Mouse (Mus musculus): ENCODE measurements around the gene Cacng4.

Cacng4 gene

DNA sequence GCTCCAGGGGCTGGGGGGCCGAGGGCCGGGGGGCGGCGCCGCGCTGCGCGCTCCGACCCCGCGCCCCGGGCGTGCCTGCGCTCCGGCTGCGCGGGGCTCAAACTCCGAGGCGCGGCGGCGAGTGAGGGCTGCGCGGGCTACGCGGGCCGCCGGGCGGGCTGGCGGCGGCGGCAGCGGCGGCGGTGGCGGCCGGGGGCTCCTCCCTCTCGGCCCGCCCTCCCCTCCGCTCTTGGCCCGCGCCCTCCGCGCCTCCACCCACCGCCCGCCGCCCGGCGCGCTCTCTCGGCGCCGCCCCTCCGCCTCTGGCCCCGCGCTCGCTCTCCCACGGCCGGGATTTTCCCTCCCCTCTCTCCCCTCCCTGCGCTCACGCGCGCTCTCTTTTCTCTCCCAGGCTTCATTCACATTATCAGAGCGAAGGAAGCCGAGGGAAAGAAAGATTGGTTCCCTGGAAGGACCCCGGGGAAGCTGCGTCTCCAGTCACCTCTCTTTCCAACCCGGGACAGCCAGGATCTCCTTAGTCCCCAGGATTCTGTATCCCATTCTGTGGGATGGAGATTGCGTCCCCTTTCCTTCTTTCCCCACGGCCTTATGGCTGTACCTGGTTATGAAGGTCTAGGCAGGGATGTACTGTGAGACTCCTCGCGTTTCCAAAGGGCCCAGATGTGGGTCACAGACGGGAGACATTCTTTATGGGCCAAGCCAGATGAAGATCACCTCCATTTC is at the start of gene Cacng4:
Gene Cacng4 (minus strand): TSS at position 11 of the 723 bp plus-strand sequence.
- peak; percentile 65 for DNase-seq

DNA sequence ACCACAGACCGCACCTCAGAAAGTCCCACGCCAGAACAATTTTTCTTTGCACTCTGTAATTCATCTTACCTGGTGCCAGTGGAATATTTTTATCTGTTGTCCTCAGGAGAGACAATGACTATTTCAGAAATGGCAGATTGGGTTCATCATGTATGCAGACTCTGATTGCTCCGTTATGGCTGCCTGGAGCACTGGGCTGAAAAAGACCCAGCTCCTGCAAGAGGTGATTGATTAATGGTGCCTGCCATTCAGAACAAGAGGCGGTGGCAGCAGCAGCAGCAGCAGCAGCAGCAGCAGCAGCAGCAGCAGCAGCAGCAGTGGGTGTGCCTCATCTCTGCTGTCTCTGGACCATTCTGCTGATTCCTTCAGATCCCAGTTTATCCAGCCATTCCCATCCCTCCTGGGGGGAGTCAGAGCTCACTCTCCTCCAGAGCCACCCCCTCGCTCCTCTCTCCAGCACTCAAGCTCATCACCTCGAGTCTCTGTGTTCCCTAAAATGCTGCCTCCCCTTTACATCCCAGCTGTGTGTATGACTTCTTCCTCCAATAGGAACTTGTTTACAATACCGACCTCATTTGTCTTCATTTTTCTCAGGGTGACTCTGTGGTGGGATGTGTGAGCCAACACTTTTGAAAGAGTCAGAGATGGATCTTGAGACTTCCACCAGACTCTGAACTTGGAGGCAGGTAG is 39.1 kb upstream of the Cacng4 start:
- no peak for DNase-seq

GRCm38 (mm10) chr11:107817196-107817595 is 22.8 kb upstream of the Cacng4 start:
- no peak for DNase-seq

GRCm38 (mm10) chr11:107812941-107813648 is 18.7 kb upstream of the Cacng4 start:
- DNase-seq, result no peak

- no peak for DNase-seq
These were observed 18.1 kb upstream of the Cacng4 start for GRCm38 (mm10) chr11:107812429-107812828.

DNA sequence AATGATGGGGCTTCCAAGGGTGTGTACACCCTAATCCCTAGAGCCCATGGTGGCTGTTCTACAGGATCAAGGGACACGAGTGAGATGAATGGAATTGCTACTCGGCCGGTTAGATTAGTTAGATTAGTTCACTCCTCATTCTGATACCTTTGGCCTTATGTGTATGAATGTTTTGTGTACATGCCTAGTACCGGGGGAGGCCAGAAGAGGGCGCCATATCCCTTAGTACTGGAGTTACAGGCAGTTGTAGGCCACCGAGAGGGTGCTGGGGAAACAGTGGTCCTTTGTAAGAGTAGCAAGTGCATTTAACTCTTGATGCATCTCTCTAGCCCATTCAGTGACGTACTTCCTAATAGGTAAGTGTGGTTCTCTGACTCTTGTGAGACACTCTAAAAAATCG is 14.2 kb upstream of the Cacng4 start:
- no peak for DNase-seq

DNA sequence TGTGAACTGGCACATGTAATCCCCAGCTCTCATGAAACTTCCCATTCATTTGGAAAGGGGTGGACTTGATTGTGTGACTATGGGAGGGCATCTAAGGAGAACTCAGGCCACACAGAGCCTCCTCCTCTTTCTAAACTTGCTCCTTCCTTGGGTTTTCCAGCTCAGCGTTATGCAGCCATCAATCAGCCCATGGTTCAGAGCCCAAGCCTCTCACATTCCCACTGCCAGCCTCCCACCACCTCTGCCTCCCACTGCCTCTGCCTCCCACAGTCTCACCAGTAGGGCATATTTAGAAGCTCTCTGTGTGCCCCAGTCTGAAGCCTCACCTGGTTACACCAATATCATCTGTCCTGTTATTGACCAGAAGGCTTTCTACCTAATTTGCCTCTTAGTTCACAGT is 11.7 kb upstream of the Cacng4 start:
- DNase-seq, result no peak

GRCm38 (mm10) chr11:107801946-107802345 is 7.6 kb upstream of the Cacng4 start:
- DNase-seq, result no peak

GRCm38 (mm10) chr11:107799331-107799730 is 5.0 kb upstream of the Cacng4 start:
- DNase-seq, result no peak

GRCm38 (mm10) chr11:107796346-107796745 is 2.0 kb upstream of the Cacng4 start:
- no peak for DNase-seq

DNA sequence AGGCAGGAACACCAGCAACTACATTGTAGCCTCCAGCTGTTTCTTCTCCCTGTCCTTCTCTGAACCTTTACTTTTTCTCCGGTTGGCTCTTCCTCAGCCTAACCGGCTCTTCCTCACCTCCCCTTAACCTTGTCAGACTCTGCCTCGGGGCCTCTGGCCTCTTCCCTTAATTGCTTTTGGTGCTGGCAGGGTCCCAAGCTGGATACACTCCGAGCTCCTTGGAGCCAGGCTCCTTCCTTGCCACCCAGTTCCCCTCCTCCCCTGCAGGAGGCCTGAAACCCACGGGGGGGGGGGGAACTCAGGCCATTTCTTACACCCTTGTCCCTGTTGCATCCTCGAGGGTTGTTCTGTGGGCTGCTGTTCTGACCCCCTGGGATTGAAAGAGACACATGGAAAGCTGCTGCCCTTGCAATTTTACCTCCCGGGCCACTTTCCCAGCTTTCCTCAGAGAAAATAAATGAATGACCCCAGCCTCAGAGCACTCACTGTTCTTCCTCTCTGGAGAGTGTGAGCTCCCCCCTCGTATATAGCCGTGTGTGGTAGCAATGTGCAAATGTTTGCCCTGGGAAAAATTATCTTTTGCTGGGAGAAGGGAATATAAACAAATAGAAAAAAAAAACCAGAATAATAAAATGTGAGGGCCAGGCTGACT is 1.2 kb upstream of the Cacng4 start:
- DNase-seq, result no peak

- peak; percentile 50 for DNase-seq
These were observed 259 bp downstream of the Cacng4 start for GRCm38 (mm10) chr11:107794103-107794493.

DNA sequence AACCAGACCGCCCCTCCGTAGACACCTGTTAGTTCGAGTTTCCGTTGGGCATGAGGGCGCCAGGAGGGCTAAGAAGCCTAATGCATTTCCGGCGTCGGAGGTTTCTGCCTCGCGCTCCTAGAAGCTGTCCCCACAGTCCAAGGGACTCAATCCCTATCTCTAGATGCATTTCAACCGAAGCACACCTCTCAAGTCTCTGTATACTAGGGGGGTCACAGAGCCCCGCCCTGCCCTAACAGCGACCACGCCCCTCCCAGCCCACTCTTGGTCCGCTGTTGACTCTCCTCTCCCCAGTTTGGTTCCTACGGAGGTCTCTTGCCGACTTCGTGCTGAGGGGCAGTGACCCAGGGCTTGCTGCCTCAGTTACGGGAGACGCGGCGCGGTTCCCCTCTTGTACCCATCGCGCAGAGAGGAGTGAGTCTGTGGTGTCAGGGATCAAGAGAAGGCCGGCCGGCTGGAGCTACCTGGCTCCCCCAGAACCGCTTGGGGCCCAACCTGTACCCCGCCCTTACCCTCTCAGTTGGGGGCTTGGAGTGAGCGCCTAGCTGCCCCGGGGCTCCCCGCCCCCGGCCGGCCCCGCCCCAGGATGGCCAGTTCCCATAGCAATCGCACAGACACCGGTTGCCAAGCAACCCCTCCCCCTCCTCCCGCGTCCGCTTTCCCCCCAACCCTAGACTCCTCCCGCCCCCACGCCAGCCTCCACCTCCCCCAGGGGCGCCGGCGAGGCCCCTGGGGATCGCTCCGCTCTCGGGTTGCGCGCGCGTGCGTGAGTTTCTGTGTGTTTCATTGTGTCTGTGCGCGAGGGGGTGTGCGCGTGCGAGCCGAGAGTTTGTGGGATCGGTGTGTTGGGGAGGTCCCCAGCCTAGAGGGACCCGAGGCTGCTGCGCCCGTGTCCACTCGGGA is 906 bp downstream of the Cacng4 start:
- DNase-seq, result peak; percentile 70

DNA sequence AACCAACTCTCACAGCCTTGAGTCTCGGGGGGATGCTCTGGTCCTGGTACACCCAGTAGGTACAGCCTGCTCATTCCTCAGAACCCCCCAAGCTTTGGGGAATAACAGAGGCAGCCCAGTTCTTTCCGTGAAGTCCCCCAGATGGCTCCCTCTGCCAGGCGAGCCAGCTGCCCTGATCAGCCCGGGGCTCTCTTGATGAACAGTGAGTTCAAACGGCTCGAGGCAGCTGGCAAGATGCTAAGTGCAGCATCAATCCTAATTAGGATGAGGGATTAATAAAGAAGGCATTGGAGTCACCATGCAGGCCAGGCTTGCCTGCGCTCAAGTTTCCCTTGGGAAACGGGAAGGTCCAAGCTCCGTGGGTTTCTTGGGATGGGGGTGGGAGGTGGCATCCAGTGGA is 2.2 kb downstream of the Cacng4 start:
- DNase-seq, result no peak

GRCm38 (mm10) chr11:107785761-107786160 is 8.6 kb downstream of the Cacng4 start:
- DNase-seq, result no peak

GRCm38 (mm10) chr11:107785288-107785687 is 9.1 kb downstream of the Cacng4 start:
- DNase-seq, result no peak

GRCm38 (mm10) chr11:107783861-107784754 is 10.2 kb downstream of the Cacng4 start:
- no peak for DNase-seq

- no peak for DNase-seq
These were observed 11.8 kb downstream of the Cacng4 start for GRCm38 (mm10) chr11:107782591-107782990.

DNA sequence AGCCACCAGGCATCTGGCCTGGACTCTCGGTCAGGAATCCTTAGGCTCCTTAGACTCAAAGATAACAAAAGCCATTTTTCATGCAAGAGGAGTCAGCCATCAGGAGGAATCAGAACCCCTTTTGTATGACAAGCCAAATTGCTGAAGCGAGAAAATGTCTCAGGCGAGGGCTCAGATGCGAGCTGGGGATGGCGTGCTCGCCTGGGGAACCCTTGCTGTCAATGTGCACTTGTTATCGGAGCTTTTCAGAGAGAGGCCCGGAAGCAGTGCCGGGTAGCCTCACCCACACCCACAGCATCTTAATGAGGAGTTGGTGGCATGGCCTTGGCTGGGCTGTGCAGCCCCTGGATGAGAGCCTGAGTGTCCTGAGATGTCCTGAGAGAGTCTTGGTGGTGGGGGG is 15.5 kb downstream of the Cacng4 start:
- no peak for DNase-seq

DNA sequence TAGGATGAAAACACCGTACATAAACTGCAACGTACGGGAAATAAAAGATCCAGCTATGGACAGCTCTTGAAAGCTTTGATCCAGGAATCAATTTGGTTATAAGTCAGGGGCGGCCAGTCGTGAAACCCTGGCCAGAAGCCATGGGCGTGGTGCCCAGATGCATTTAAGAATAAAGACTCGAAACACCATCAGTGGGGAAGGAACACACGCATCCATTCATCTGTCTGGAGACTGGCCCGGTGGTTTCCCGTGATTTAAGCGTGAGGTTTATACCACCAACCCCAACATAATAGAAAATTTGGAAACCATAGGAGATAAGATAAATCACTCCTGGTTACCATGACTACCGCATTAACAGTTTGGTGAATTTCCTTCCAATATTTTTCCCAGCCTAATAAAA is 16.9 kb downstream of the Cacng4 start:
- DNase-seq, result no peak

DNA sequence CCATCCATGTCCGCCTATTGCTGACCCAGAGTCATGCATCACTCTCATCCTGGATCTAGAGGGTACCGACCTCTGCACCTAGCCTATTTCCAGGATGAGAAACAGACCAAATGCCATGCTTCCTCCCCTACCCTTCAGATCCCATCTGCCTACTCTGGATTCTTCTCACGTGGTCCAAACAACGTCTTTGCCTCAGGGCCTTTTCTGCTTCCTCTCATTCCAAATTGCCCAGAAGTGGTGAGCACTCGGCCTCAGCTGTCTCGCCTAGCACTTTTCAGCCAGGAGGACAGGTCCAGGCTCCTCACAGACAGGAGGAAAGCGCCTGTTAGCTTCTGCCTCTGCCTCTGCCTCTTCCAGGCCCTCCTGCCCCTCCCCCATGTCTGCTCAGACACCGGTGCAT is 21.0 kb downstream of the Cacng4 start:
- DNase-seq, result no peak
